Mouse (Mus musculus): Measurements from ENCODE around the gene Retreg1.

GRCm38 (mm10) chr15:25859469-25859868, 16.5 kb downstream of the Retreg1 start:
- TF ChIP-seq CTCF (IDR thresholded peaks at IDR 0.05; ENCODE audit: low read depth) (no peak), EP300 (IDR thresholded peaks at IDR 0.05; ENCODE audit: low read depth) (no peak)

Measured in liver, embryonic 14.5 days (tissue).